Mouse (Mus musculus): ENCODE measurements at regions not wholly inside any gene's neighbourhood (a gene's known extent, or its start where the extent isn't known, plus 50 kb on each side); places are given as distances from the start of the nearest gene placed in this dataset.

DNA sequence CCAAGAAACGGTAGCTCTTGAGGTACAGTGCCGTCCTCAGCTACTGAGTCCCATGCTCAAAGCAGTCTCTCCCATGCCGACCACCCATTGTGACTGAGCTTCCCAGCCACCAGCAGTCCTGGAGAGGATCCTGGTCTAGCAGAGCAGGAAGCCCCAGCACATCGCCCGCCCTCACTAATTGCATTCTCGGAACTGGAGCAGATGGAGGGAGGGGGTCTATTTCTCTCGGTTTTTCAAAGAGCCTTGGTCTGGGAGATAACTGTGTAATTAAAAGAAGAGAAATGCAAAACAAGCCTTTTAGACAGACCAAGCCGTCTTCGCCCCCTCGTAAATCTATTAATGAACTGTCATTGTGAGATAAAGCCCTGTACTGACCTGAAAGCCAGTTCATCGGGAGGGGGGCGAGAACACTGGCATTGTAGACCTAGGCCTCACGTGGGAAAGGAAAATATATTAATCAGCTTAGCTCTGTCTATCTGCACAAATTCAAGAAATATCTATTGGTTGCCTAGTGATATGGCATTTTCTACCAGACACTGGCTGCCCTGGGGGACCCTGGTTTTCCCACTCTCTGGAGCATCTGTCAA is 405.4 kb downstream of the Ptpru start:
- no peak for TF ChIP-seq CTCF (conservative IDR thresholded peaks at IDR 0.05; ENCODE audit: low read length)
- TF ChIP-seq NANOG (IDR thresholded peaks at IDR 0.05; ENCODE audit: borderline replicate concordance, low read length): no peak
- no peak for TF ChIP-seq POU5F1 (IDR thresholded peaks at IDR 0.05; ENCODE audit: borderline replicate concordance, low read length)

Measured in E14TG2a.4 (cell line).